Mouse (Mus musculus): ENCODE measurements around the gene Msmb.
"Not testable (repeated sequence)": the region's sequence is repeated elsewhere in the genome, so short reads cannot be mapped to it uniquely, and the experiment has no call there.

The Msmb gene

DNA sequence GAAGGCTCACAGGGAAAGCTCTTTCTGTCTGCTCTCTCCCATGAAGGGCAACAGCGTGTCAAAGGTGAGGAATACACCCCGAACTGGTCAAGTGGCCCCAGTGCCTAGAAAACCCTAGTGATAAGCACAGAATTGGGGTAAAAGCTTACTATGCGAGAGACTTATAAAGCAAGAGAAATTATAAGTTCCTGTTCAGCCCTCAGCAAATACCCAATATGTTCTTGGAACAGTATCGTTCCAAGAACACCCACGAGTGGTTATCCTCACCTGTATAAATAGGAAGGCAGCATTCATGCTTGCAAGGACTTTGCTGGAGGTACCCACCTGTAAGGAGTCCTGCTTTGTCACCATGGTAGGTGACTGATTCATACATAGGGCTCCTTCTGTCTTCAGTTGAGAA is at the start of gene Msmb:
Gene Msmb, plus strand, starts transcription at position 301 of the 400 bp plus-strand sequence.
- DNase-seq (ENCODE audit: extremely low spot score) = no peak

- no peak for DNase-seq (ENCODE audit: extremely low spot score)
Measured at GRCm38 (mm10) chr14:32093018-32093417, 48.8 kb upstream of the Msmb start.

- no peak for DNase-seq (ENCODE audit: extremely low spot score)
Measured at GRCm38 (mm10) chr14:32093500-32094117, 48.2 kb upstream of the Msmb start.

DNA sequence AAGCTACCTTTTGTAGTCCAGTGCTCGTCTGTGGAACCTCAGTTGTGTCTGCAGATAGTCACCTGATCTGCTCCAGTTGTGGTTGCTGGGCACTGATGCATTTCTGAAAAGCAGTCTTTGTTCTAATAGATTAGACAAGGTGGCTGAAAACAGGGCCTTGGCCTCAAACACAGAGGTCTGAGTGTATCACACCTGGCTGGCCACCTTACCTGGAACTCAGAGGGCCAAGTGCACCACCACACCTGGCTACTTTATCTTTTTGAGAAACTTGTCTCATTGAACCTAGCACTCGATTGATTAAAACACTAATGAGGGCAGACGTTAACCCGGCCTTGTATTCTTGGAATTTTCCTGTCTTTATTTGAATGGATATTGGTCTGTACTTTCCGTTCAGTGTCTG is 46.2 kb upstream of the Msmb start:
- DNase-seq (ENCODE audit: extremely low spot score) = no peak

- no peak for DNase-seq (ENCODE audit: extremely low spot score)
Measured at GRCm38 (mm10) chr14:32096740-32097139, 45.1 kb upstream of the Msmb start.

DNA sequence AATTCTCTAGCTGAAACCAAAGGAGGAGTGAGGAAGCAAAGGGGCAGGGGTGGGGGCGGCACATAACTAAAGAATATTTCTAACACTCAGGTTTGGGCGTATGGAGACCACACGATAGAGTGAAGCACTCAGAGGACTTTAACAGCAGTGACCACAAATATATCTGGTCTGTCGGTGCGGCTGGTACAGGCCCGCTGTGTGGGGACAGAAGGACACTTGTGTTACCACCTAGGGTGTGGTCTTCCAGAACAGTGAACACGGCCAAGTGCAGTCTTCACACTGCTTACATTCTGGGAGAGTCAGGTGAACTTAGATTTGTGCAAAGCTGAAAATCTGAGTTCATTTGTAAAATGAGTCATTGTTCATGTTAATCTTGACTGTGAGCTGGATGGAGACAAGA is 44.1 kb upstream of the Msmb start:
- DNase-seq (ENCODE audit: extremely low spot score) = no peak

GRCm38 (mm10) chr14:32098951-32099350 is 42.9 kb upstream of the Msmb start:
- no peak for DNase-seq (ENCODE audit: extremely low spot score)

DNA sequence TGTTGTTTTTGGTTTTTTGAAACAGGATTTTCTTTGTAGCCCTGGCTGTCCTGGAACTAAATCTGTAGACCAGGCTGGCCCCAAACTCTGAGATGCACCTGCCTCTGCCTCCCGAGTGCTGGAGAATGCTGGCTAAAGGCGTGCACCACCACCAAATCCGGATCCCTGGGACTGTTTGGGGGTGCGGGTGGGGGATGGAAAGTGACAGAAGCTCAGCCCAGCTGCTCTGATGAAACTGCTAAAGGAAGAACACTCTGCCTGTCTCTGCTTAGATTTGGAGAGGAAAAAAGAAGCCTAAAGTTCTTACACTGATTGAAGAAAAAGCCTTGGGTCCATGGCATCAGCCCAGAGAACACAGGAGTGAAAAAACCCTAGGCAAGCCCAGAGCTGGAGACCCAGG is 38.3 kb upstream of the Msmb start:
- no peak for DNase-seq (ENCODE audit: extremely low spot score)

DNA sequence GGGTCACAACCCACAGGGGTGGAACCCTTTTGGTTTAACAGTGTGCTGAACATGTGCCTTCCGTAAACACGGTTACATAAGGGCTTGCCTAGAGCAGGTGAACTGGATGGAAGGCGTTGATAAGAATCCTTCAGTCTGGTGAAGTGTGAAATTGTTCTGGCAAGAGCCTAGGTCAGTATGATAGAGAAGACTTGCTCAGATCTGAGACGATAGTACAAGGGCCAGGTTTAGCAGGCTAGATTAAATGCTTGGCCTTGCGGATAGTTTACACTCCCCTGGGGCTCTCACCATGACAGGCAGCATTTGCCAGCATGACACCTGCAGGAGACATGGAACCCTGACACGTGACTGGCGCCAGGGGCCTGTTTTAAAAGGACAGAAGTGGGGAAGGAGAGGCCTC is 36.2 kb upstream of the Msmb start:
- no peak for DNase-seq (ENCODE audit: extremely low spot score)

DNA sequence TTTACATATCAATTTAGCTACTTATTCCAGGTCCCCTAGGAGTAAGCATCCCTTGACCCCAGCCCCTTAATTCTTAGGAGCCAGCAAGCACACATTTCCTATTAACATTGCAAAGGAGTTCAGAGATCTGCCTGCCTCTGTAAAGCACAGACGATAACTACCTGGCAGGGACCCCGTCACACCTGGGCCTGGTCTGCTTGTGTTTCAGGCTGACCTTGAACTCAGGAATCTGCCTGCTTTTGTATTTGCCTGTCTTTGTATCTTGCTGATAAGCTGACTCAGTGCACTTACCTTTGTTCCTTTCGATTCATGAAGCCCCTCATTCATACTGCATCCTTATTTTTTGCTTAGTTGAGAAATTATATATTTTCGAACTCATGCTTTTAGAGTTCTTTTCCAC is 34.9 kb upstream of the Msmb start:
- DNase-seq (ENCODE audit: extremely low spot score) = no peak

GRCm38 (mm10) chr14:32112124-32112523 is 29.7 kb upstream of the Msmb start:
- DNase-seq (ENCODE audit: extremely low spot score) = not testable (repeated sequence)

DNA sequence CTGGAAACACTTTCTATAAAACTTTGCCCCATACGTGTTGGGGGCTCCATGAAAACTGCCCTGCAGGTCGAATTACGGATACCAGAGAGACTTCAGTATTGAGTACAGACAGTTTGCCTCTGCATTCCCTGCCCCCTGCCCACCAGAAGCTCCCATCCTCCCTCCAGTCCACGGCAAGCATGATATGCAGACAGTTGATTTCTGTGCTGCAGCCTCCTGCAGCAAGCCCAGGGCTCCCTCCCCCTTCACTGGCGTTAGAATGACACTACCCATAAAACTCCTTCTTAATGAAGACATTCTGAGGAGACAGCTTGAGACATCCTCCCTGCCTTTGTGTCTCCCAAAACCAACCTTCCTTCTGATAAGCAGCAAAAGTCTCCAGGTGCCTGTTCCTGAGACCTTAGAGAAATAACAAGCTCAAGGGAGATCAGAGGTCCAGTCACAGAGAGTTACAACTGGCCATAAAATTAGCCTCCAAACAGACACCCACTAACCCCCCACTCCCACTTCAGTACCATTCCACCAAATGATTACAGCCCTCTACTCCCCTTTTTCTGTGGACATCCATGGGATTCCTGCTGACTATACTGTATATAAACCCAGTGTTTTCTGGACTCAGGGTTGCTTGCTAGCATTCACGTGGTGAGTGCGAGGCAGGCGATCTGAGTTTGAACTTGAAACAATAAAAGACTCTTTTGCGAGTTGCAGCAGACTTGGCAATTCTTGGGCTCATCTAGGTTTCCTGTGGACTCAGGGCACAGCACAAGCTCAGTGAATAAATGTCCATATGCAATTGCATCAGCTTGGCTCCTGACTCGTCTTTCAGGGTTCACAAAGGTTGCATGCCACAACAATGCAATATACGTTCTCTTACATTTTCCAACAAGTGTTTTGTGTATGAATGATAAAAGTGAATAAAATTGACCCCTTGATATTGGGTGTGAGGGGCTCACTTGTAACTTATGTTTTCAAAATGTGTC is 20.6 kb upstream of the Msmb start:
- no peak for DNase-seq (ENCODE audit: extremely low spot score)

GRCm38 (mm10) chr14:32121920-32122315 is 19.9 kb upstream of the Msmb start:
- peak; percentile 24 for DNase-seq (ENCODE audit: extremely low spot score)

DNA sequence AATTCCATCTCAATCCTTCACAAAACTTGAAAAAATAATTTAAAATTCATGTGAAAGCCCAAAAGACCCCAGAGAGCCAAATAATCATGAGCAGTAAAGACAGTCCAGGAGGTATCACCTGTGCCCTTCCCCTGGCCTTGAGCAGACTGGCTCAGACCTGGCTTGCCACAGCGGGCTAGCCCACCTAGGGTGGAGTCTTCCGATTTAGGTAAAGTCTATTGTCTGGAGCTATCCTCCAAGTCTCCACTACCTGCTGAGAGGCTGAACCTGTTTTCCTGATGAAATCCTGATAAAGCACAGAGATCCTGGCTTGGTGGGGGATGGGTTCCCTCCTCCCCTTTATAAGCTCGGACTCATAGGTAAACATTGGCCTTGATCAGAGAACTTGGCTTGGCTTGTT is 17.6 kb upstream of the Msmb start:
- no peak for DNase-seq (ENCODE audit: extremely low spot score)

- DNase-seq (ENCODE audit: extremely low spot score) = not testable (repeated sequence)
Measured at GRCm38 (mm10) chr14:32125256-32125655, 16.6 kb upstream of the Msmb start.

GRCm38 (mm10) chr14:32128409-32128808 is 13.4 kb upstream of the Msmb start:
- no peak for DNase-seq (ENCODE audit: extremely low spot score)

- DNase-seq (ENCODE audit: extremely low spot score) = no peak
Measured at GRCm38 (mm10) chr14:32131836-32132235, 10.0 kb upstream of the Msmb start.

GRCm38 (mm10) chr14:32134293-32134692 is 7.5 kb upstream of the Msmb start:
- DNase-seq (ENCODE audit: extremely low spot score) = no peak

GRCm38 (mm10) chr14:32136467-32136866 is 5.4 kb upstream of the Msmb start:
- DNase-seq (ENCODE audit: extremely low spot score) = not testable (repeated sequence)

GRCm38 (mm10) chr14:32140359-32140965 is 1.4 kb upstream of the Msmb start:
- no peak for DNase-seq (ENCODE audit: extremely low spot score)

DNA sequence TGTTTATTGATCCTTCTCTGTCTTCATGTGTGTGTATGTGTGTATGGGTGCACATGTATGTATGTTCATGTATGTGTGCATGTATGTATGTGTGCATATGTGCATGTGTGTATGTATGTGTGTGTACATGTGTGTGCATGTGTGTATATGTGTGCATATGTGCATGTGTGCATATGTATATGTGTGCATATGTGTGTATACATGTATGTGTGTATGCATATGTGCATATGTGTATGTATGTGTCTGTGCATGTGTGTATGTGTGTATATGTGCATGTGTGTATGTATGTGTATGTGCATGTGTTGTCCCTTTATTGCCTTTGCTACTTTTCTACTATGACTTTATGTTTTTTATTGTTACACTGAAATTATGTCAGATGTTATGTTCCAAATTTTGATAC is 2.9 kb downstream of the Msmb start:
- DNase-seq (ENCODE audit: extremely low spot score) = no peak

- no peak for DNase-seq (ENCODE audit: extremely low spot score)
Measured at GRCm38 (mm10) chr14:32145401-32145800, 3.6 kb downstream of the Msmb start.

All from embryo, embryonic 9.5 days (tissue).